Mouse (Mus musculus) heart, postnatal 0 days (tissue): Measurements from ENCODE around the gene Tep1.

Source experiments
- CTCF ChIP-seq: IDR thresholded peaks from 2 replicates; pipeline ENCODE4 v1.5.1; 2016; ENCODE audit warnings: antibody characterized with exemption, control low read depth, low read depth
- EP300 ChIP-seq: IDR thresholded peaks from 2 replicates; pipeline ENCODE4 v1.6.1; 2016; ENCODE audit warnings: antibody characterized with exemption, low read depth

GRCm38 (mm10) chr14:50826579-50826978 is 43.8 kb downstream of the Tep1 start:
- no peak for TF ChIP-seq CTCF
- TF ChIP-seq EP300 = no peak
